Mouse (Mus musculus): ENCODE measurements around the gene Ccdc9b.

DNA sequence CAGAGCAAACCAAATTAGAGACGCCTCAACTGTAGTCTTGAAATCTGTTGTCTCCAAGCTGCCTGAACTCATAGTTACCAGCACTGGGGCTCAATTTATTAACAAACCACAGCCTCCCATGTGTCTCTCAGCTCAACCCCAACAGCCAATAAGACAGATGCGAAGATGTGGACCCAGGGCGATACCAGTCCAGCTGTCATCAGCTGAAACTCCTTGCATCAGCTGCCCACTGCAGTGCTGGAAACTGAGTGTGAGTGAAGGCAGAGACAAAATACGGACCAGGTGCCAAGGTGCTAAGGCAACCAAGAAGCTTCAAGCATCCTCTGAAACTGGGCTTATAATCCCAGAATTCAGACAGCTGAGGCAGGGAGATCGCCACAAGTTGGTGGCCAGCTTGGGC, 30.5 kb downstream of the Ccdc9b start:
- TF ChIP-seq GATA1 (IDR thresholded peaks at IDR 0.05; ENCODE audit: borderline replicate concordance, low read length) (no peak), FLI1 (IDR thresholded peaks at IDR 0.05; ENCODE audit: low read length) (no peak)

Data from megakaryocyte, embryonic 14.5 days (primary cell).